Mouse (Mus musculus) stomach, postnatal 0 days (tissue): ENCODE results near the gene Med26. TPM values are rescaled to one million over a fixed set of nuclear protein-coding genes. Genes with fewer than 3 reads are reported as not detected.

Experiments
- ATAC-seq: fragments of 200-750 bp; cut with Nextera tagmentation; 2 replicates; pipeline ENCODE4 v1.8.0; 2017; ENCODE audit not compliant: low FRiP score, low TSS enrichment
- DNase-seq: peaks from one replicate; pipeline ENCODE4 v3.0.0-alpha.2; 2016; ENCODE audit warnings: low spot score
- H3K27ac ChIP-seq: fragments of 300-500 bp; sonication (generic); replicated peaks from 2 replicates; pipeline ENCODE4 v1.5.1; 2014; ENCODE audit warnings: mild to moderate bottlenecking, control low read depth
- H3K27me3 ChIP-seq: fragments of 300-500 bp; sonication (generic); 2 replicates; pipeline ENCODE4 v1.6.1; 2014; ENCODE audit warnings: low read length; ENCODE audit not compliant: control insufficient read depth, insufficient read depth
- H3K36me3 ChIP-seq: fragments of 300-500 bp; sonication (generic); 2 replicates; pipeline ENCODE4 v1.6.1; 2014; ENCODE audit warnings: low read length, mixed read lengths; ENCODE audit not compliant: control insufficient read depth, insufficient read depth
- H3K4me1 ChIP-seq: fragments of 300-500 bp; sonication (generic); replicated peaks from 2 replicates; pipeline ENCODE4 v1.6.1; 2014; ENCODE audit warnings: antibody characterized with exemption; ENCODE audit not compliant: control insufficient read depth, insufficient read depth
- H3K4me2 ChIP-seq: fragments of 300-500 bp; sonication (generic); replicated peaks from 2 replicates; pipeline ENCODE4 v1.6.1; 2014; ENCODE audit warnings: low read depth, mild to moderate bottlenecking, control low read depth, moderate library complexity
- H3K4me3 ChIP-seq: fragments of 300-500 bp; sonication (generic); 2 replicates; pipeline ENCODE4 v1.5.1; 2014; ENCODE audit warnings: low read depth, low read length, control low read depth
- H3K9ac ChIP-seq: fragments of 300-500 bp; sonication (generic); 2 replicates; pipeline ENCODE4 v1.6.1; 2014; ENCODE audit warnings: mild to moderate bottlenecking, low read length, control low read depth, mixed read lengths
- H3K9me3 ChIP-seq: fragments of 300-500 bp; sonication (generic); 2 replicates; pipeline ENCODE4 v1.6.1; 2016; ENCODE audit warnings: low read length; ENCODE audit not compliant: control insufficient read depth
- CTCF ChIP-seq: IDR thresholded peaks from 2 replicates; pipeline ENCODE4 v1.5.1; 2016; ENCODE audit warnings: antibody characterized with exemption, low read depth, mild to moderate bottlenecking, moderate library complexity
- EP300 ChIP-seq: optimal IDR thresholded peaks from 2 replicates; pipeline ENCODE3; 2016; ENCODE audit warnings: antibody characterized with exemption
- WGBS: fragments of 180-500 bp; shearing (Covaris S2); extraction: QIAGEN DNeasy Blood & Tissue Kit; methylation state at CpG from one replicate; pipeline ENCODE4 v1.1.7; 2014; 5-methylcytosine and 5-hydroxymethylcytosine counted together
- polyA plus RNA-seq: library from polyadenylated mRNA; unstranded; fragments of >200 nt; fragmentation: Nextera tagmentation; extraction: Ambion mirVana; gene quantifications from 2 replicates; pipeline ENCODE4 v1.2.1, GENCODE M21; 2015

The Med26 gene
- polyA plus RNA-seq, result 7.1 and 7.4 TPM in 2 replicates

DNA sequence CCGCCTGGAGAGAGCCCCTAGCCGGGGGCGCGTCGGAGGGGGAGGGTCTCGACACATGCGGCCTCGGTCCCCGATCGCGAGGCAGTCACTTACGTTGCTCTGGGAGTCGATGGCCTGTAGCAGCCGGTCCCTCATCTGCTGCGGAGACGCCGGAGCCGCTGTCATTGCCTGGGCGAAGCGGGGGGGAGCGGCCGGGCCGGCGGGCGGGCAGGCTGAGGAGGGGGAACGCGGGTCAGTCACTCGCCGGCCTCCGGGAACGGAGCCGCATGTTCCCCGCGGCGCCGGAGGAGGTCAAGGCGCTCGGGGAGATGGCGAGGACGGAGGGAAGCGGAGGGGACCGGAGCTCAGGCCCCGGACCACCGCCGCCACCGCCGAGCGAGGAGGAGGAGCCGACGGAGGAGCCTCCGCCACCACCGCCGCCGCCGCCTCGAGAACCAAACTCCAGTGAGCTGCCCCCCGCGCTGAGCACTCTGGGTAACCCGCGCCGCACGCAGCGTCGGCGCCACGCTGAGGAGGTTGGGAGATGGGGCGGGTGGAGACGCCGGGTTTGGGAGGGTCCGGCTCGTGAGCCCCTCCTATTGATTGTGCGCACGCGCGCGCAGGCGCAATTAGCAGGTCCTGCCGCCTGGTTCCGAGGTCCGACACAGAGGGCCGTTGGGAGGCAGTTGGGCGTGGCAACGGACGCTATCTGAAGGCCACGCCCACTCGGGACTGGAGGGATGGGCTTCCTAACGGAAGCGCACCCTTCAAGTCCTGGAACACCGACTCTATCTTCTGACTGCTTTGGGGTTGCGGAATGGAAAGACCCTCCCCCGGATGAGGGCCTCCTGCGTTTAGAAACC lies at the start of gene Med26:
Med26 (minus strand) TSS at position 469 of the 842 bp plus-strand sequence.
- H3K36me3 ChIP-seq, result no peaks in the 10 kb centered on the region
- WGBS, result under 1% methylated on average over 83 of the region's 92 CpGs
- TF ChIP-seq CTCF, result peak; percentile 46
- no peak for TF ChIP-seq EP300
- ATAC-seq (peak; percentile 97), DNase-seq (peak; percentile 98)
- H3K27me3 ChIP-seq, result no peaks in the 10 kb centered on the region
- H3K9ac ChIP-seq, result peak within 1 kb of the TSS; percentile 99
- H3K9me3 ChIP-seq, result no peaks in the 10 kb centered on the region
- H3K4me1 ChIP-seq, result 0 out of 2 replicates have a peak, but pooled peaks cover 3% of the 10 kb centered on the region
- H3K27ac ChIP-seq, result peak within 1 kb of the TSS; percentile 91
- peak within 1 kb of the TSS; percentile 90 for H3K4me3 ChIP-seq
- H3K4me2 ChIP-seq, result peak within 1 kb of the TSS; percentile 99

DNA sequence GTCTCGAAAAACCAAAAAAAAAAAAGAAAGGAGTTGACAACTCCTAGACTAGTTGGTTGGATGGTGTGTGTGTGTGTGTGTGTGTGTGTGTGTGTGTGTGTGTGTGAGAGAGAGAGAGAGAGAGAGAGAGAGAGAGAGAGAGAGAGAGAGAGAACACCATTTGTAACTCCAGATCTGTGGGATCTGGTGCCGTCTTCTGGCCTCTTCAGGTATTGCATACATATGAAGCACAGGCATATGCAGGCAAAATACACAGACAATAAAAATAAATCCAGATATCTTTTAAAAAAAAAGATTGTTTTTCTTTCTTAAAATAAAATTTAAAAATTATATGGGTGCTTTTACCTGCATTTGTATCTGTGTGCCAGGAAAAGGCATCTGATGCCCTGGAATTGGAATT lies 42.1 kb upstream of the Med26 start:
- peak; percentile 42 for DNase-seq

DNA sequence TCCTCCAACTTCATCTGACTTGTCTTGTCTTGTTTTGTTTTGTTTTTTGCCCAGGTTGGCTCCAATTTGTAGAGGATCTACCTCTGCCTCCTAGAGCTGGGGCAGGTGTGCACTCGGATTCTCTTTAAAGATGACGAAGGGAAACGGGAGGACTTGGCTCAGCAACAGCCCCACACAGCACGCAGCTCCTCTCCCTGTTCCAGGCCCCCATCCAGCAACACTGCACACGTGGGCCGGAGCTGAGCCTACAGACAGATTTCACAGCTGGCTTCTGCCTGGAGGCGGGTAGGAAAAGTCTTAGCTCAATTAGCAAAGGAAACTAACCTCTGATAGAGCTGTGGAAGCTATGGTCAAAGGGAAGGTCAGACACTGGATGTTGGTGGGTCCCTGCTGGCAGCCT lies 41.2 kb upstream of the Med26 start:
- ATAC-seq (no peak), DNase-seq (no peak)
- no peaks in the 10 kb centered on the region for H3K27me3 ChIP-seq
- H3K9me3 ChIP-seq, result no peaks in the 10 kb centered on the region
- 51% methylated on average over 7 of the region's 7 CpGs for WGBS
- no peak overlapping the region for H3K27ac ChIP-seq
- TF ChIP-seq EP300 (no peak), CTCF (no peak)
- H3K9ac ChIP-seq, result no peak overlapping the region
- no peaks in the 10 kb centered on the region; the same call in 1 of the 2 replicates for H3K36me3 ChIP-seq
- H3K4me3 ChIP-seq, result no peak overlapping the region
- no peak overlapping the region for H3K4me2 ChIP-seq
- no peaks in the 10 kb centered on the region for H3K4me1 ChIP-seq

More for the DNA sequence above, 42.1 kb upstream of the Med26 start:
- 45% methylated on average over 2 of the region's 2 CpGs for WGBS
- H3K27me3 ChIP-seq, result no peaks in the 10 kb centered on the region
- H3K9ac ChIP-seq, result no peak overlapping the region
- no peaks in the 10 kb centered on the region for H3K4me1 ChIP-seq
- ATAC-seq, result no peak
- H3K27ac ChIP-seq, result no peak overlapping the region
- no peak overlapping the region for H3K4me2 ChIP-seq
- peak; percentile 74 for TF ChIP-seq CTCF
- TF ChIP-seq EP300, result no peak
- no peak overlapping the region for H3K4me3 ChIP-seq
- no peaks in the 10 kb centered on the region for H3K9me3 ChIP-seq
- no peaks in the 10 kb centered on the region for H3K36me3 ChIP-seq

DNA sequence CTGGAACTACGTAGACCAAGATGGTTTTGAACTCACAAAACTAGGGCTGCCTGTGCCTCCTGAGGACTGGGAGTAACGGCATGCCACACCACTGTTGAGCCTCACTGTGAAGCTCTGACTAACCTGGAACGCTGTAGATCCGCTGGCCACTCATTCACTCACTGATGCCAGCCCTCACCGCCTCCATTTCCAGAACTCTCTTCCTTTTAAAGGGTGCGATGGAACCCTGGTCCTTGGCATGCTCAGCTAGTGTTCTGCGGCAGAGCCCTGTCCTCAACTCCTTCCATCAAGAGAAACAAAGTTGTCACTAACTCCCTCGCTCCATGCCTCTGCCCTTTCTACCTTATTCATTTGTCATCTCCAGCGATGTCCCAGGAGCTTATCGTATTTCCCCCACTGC lies 40.8 kb upstream of the Med26 start:
- H3K36me3 ChIP-seq, result no peaks in the 10 kb centered on the region; the same call in 1 of the 2 replicates
- DNase-seq (no peak), ATAC-seq (no peak)
- no peaks in the 10 kb centered on the region for H3K4me1 ChIP-seq
- no peaks in the 10 kb centered on the region for H3K27me3 ChIP-seq
- 75% methylated on average over 10 of the region's 10 CpGs for WGBS
- H3K9ac ChIP-seq, result no peak overlapping the region
- no peak overlapping the region for H3K4me3 ChIP-seq
- H3K9me3 ChIP-seq, result no peaks in the 10 kb centered on the region
- TF ChIP-seq CTCF (no peak), EP300 (no peak)
- H3K27ac ChIP-seq, result no peak overlapping the region
- no peak overlapping the region for H3K4me2 ChIP-seq

DNA sequence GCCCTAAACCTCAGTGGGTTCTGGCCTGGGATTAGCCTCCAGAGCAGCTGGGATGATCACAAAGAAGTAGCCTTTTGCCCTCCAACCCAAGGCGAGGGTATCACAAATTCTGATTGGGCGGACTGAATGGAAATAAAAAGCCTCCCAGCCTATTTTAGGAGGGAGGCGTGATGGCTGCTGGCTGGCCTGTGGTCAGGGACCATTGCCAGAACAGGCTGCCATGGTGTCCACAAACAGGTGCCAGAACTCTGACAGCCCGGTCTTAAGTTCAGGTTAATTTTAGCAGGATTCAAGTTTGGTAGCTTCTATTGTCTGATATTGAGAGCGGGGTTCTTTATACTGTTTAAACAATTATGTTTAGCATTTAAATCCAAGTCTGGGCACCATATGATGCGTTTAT lies 39.7 kb upstream of the Med26 start:
- no peak overlapping the region for H3K4me2 ChIP-seq
- WGBS, result 56% methylated on average over 6 of the region's 6 CpGs
- TF ChIP-seq CTCF (no peak), EP300 (no peak)
- no peaks in the 10 kb centered on the region; the same call in 1 of the 2 replicates for H3K36me3 ChIP-seq
- no peaks in the 10 kb centered on the region for H3K9me3 ChIP-seq
- no peaks in the 10 kb centered on the region for H3K4me1 ChIP-seq
- no peak for ATAC-seq
- H3K9ac ChIP-seq, result no peak overlapping the region
- DNase-seq, result no peak
- no peak overlapping the region for H3K27ac ChIP-seq
- H3K27me3 ChIP-seq, result no peaks in the 10 kb centered on the region
- H3K4me3 ChIP-seq, result no peak overlapping the region

DNA sequence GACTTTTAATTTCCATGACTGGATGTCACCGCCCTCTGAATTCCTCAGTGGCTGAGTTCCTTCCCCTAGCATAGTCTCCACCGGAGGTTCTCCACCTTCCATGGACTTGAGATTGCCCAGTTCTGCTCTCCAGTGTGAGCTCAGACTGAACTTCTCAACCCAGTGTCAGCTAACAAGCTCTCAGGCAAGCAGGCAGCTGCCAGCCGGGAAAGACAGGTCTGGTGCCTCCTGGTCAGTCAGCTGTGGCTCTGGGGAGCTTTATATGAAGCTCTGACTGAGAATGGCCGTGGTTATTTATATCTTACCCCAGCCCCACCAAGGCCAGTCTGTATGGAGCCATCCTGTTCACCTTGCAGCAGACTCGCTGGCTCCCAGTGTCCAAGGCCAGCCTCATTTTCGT lies 36.3 kb upstream of the Med26 start:
- DNase-seq (no peak), ATAC-seq (no peak)
- H3K4me1 ChIP-seq, result no peaks in the 10 kb centered on the region
- no peak overlapping the region for H3K27ac ChIP-seq
- H3K9ac ChIP-seq, result no peak overlapping the region
- H3K27me3 ChIP-seq, result no peaks in the 10 kb centered on the region
- no peak overlapping the region for H3K4me2 ChIP-seq
- H3K36me3 ChIP-seq, result no peaks in the 10 kb centered on the region; the same call in 1 of the 2 replicates
- 68% methylated on average over 6 of the region's 6 CpGs for WGBS
- no peaks in the 10 kb centered on the region for H3K9me3 ChIP-seq
- no peak overlapping the region for H3K4me3 ChIP-seq
- no peak for TF ChIP-seq CTCF
- TF ChIP-seq EP300, result no peak
